Mouse (Mus musculus): ENCODE results near the gene Ehd4.

Gene Ehd4

GRCm38 (mm10) chr2:120074096-120074495, 80.3 kb downstream of the Ehd4 start:
- no peak for DNase-seq (ENCODE audit: low read depth, low spot score)

DNA sequence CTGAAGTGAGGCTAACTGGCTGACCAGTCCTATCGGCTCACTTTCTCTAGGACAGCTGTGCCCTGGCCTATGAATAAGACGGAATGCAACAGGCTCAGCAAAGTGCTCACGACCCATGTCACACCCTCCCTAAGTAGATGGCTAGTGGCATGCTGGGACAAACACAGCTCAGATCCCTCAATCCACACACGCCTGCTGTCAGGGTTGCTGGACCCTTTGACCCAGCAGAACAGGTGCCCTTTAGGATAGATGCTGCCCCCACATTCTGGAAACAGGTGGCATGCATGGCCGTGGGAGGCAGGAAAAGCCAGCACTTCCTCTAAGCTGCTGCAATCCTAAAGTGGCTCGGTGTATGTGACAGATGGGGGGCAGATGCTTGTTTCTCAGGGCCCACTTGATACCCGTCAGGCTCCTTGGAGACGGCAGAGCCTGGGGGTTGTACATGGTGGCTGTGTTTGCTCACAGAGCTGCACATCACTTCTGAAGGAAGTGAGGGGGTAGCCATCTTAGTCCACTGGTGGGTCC, 84.9 kb downstream of the Ehd4 start:
- no peak for DNase-seq (ENCODE audit: low read depth, low spot score)

DNA sequence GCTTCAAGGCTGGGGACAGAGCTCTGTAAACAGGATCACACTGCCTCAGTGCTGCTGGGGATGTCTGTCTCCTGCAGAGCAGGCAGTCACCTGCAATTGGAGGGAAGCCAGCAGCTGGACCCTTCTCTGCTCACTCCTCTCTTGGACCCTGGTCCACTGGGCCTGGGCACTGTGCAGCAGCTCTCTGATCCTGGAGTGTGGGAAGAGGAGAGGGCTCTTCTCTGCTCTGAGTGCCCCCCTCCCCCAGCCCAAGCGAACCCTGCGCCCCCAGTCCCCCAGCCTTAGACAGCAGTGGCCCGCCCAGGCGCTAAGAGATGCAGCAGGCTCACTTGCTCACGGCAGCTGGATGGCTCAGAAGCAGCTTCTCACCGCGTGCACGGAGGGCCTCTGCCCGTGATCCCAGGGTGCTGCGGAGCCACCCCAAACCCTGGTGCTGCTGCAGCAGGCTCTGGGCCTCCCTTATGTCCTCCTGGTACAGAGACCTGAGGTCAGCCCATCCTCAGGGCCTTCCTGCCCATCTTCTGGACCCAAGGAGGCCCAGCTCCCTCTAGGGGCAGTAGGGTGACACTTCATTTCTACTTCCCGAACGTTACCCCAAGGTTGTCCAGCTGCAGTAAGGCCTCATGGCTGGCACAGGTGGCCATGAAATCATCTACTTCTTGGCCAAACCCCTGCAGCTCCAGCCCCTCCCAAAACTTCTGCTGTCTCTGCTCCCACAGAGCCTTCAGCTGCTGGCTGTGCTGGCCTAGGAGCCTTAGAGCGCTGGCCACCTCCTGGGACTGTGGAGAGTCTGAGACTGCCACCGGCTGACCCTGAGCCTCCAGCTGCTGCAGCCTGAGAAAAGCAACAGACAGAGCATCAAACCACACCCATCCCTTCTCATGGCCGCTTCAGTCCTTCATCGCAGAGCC, 85.6 kb downstream of the Ehd4 start:
- DNase-seq (ENCODE audit: low read depth, low spot score) = peak; percentile 40

GRCm38 (mm10) chr2:120066224-120066623, 88.2 kb downstream of the Ehd4 start:
- no peak for DNase-seq (ENCODE audit: low read depth, low spot score)

- no peak for DNase-seq (ENCODE audit: low read depth, low spot score)
These were observed 89.2 kb downstream of the Ehd4 start for GRCm38 (mm10) chr2:120065243-120065642.

- no peak for DNase-seq (ENCODE audit: low read depth, low spot score)
These were observed 89.8 kb downstream of the Ehd4 start for GRCm38 (mm10) chr2:120064639-120065038.

GRCm38 (mm10) chr2:120062248-120062647, 92.2 kb downstream of the Ehd4 start:
- DNase-seq (ENCODE audit: low read depth, low spot score) = no peak

- no peak for DNase-seq (ENCODE audit: low read depth, low spot score)
These were observed 93.8 kb downstream of the Ehd4 start for GRCm38 (mm10) chr2:120060651-120061050.

- peak; percentile 11 for DNase-seq (ENCODE audit: low read depth, low spot score)
These were observed 94.2 kb downstream of the Ehd4 start for GRCm38 (mm10) chr2:120060190-120060589.

GRCm38 (mm10) chr2:120059466-120059865, 94.9 kb downstream of the Ehd4 start:
- no peak for DNase-seq (ENCODE audit: low read depth, low spot score)

GRCm38 (mm10) chr2:120058818-120059217, 95.6 kb downstream of the Ehd4 start:
- no peak for DNase-seq (ENCODE audit: low read depth, low spot score)

GRCm38 (mm10) chr2:120055923-120056322, 98.5 kb downstream of the Ehd4 start:
- no peak for DNase-seq (ENCODE audit: low read depth, low spot score)

DNA sequence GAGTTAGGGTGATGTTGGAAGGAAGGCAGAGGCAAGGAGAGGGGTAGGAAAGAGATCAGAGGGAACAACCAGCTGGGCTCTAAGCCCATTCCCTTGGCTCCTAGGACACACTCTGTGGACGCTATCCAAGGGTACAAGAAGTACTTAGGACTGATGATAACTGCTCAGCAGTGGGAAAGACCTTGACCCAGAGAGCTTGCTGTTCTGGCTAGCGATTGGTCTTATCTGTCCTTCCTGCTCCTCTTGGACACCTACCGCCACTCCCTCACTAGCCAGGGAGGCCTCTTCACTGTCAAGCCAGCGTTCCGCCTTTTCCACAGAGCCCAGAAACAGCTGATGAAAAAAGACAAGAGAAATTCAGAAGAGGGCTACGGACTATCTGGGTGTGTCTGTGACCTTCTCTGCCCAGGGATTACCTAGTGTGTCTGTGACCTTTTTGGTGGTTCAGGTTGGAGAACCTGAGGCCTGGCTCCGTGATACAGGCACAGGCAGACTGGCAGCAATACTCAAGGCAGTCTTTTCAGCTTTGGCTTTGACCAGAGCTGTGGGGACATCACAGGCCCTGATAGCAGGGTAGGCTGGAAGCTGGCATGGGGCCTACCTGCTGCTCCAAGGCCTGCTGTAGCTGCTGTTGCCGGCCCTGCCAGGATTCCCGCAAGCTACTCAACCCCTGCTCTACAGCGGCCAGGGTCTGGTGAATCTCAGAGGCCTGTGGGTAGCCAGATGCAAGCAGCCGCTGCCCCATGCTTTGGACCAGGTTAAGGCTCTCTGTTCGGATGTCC, 99.4 kb downstream of the Ehd4 start:
- no peak for DNase-seq (ENCODE audit: low read depth, low spot score)

GRCm38 (mm10) chr2:120051405-120051804, 103.0 kb downstream of the Ehd4 start:
- DNase-seq (ENCODE audit: low read depth, low spot score) = no peak

DNA sequence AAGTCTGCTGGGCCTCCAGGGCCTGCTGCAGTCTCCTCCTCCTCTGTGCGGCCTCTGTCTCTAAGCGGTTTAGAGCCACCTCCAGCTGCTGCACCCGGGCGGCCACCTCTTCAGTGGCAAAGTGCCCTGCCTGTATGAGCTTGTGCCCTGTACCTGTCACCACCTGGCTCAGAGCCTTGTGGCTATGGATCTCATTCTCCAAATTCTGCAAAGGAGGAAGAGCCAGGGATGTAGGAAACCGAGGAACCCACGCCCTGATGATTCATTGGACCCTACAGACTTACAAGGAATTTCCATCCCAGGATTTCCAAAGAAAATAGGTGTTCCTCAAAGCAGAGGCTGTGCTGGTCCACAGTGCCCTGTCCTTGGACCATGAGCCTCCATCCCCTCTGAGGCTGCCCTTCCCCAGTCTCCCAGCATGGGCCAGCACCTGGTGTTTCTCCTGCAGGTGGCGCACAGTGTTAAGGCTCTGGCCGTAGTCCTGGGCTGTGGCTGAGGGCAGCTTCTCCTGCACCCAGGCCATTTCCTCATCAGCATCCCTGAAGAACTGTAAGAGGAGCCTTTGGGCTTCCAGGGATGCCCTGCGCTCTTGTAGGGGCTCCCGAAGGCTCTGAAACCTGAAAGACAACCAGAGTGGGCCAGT, 104.7 kb downstream of the Ehd4 start:
- DNase-seq (ENCODE audit: low read depth, low spot score) = peak; percentile 23

DNA sequence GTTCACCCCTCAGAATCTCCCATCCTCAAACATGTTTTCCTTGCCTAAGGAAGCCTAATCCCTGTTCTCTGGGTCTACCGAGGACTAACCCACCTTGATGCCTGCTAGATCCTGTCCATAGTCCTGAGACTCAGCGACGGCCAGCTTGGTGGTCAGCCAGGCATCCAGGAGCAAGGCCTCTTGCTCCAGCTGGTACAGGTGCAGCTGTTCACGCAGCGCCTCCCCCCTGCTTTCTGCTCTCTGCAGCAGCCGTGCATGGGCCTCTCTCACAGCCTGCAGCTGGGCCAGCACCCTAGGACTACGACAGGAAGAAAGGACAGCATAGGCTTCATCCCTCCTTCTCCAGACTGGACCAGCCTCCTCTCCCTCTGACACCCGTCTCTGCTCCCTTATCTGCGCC, 106.2 kb downstream of the Ehd4 start:
- no peak for DNase-seq (ENCODE audit: low read depth, low spot score)

DNA sequence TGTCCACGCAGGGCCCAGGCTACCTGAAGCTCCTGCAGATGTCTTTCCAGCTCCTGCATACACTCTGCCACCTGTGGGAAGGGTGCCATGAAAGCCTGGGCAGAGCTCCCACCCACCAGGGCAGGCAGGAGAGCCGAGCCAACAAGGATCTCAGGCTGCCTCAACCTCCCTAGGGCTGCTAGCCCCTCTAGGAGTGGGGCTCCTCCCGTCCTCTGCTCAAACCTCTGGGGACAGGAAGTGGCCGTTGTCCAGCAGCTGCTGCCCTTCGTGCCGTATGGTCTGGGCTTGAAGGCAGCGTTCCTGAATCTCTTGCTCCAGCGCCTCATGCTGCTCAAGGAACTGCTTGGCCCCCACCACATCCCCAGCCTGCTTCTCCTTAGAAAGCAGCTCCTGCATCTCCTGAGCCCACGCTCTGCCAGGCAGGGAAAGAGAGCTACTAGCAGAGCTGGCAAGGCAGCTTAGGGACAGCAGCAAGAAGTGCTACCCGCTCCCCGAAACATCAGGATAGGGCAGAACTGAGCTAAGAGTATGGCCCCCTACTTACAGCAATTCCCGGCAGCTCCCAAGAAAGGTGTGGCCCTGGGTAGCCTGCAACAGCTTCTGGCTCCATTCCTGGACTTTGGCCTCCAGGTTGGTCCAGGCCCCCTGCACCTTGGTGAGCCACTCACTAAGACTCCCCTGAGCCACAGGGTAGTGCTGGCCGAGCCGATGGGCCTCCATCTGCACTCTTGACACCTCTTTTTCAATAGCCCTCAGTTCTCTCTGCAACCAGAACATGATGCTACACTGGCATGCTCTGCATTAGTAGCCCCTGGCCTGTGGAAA, 107.7 kb downstream of the Ehd4 start:
- DNase-seq (ENCODE audit: low read depth, low spot score) = no peak

DNA sequence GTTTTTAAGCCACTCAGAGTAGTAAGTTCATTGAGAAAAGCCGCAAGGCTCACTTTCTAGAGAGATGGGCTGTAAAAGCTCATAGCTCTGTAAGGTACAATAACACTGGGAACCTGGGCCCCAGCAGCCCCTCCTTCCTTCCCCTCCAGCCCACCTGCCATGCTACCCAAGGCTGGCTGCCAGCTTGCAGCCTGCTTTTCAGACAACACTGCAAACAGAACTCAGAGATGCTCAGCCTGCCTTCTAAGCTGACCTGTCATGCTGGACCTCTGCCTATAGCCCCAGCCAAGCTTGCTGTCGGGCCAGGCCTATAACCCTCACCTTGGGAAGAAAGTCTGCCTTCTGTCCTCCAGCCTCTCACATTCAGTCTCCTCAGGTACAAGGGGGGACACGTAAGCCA, 109.7 kb downstream of the Ehd4 start:
- no peak for DNase-seq (ENCODE audit: low read depth, low spot score)

- peak; percentile 14 for DNase-seq (ENCODE audit: low read depth, low spot score)
These were observed 110.3 kb downstream of the Ehd4 start for GRCm38 (mm10) chr2:120044101-120044603.

- DNase-seq (ENCODE audit: low read depth, low spot score) = no peak
These were observed 113.4 kb downstream of the Ehd4 start for GRCm38 (mm10) chr2:120040991-120041390.
